Mouse (Mus musculus) c-Kit-positive CD71-negative TER-119-negative erythroid progenitor cells, embryonic 14.5 days (primary cell): ENCODE results near the gene Npr2.
A peak's percentile ranks its signal among the peaks of the same experiment; 100 is the strongest.

Experiments
- DNase-seq: peaks from one replicate; pipeline ENCODE4 v3.0.0-alpha.2; 2013; ENCODE audit warnings: low read depth

Npr2 gene

GRCm38 (mm10) chr4:43629106-43629817, 2.5 kb upstream of the Npr2 start:
- DNase-seq: no peak

- DNase-seq: peak; percentile 80
Observed at GRCm38 (mm10) chr4:43630030-43630581, 1.6 kb upstream of the Npr2 start.

DNA sequence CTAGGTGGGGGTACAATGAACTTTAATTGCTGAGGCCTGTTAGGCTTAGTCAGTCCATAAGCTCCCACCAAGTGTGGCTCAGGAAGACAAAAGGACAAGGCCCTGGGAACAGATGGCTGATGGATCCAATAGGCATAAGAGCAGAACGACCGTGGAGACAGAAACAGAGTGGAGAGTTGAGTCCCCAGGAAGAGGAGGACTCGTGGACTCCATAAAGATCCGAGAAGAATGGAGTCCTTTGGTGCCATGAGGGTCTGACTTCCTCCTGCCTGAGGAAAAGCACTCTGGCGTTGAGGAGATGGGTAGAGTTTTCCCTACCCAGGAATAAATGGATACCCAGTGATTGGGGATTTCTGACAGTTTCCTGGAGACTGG, 1.1 kb upstream of the Npr2 start:
- no peak for DNase-seq

GRCm38 (mm10) chr4:43631956-43632920, 503 bp downstream of the Npr2 start:
- no peak for DNase-seq

- DNase-seq: no peak
Observed at GRCm38 (mm10) chr4:43633296-43633695, 1.6 kb downstream of the Npr2 start.

DNA sequence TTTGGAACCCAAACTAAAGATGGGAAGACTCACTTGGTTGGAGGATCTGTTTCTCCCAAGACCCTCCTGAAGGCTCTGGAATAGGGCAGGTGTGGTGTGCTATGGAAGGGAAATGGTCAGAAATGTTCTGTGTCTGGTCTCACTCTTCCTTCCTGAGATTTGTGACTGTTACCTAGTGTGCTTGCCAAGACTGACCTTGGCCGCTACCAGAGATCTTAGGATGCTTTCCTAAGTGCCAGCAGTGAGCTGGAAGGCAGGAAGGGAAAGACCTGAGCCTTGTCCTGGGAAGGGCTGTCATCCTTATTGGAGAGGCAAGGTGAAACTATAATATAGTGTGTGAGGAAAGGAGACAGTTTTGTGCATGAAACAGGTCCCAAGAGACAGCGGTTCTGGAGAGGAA, 2.0 kb downstream of the Npr2 start:
- no peak for DNase-seq

DNA sequence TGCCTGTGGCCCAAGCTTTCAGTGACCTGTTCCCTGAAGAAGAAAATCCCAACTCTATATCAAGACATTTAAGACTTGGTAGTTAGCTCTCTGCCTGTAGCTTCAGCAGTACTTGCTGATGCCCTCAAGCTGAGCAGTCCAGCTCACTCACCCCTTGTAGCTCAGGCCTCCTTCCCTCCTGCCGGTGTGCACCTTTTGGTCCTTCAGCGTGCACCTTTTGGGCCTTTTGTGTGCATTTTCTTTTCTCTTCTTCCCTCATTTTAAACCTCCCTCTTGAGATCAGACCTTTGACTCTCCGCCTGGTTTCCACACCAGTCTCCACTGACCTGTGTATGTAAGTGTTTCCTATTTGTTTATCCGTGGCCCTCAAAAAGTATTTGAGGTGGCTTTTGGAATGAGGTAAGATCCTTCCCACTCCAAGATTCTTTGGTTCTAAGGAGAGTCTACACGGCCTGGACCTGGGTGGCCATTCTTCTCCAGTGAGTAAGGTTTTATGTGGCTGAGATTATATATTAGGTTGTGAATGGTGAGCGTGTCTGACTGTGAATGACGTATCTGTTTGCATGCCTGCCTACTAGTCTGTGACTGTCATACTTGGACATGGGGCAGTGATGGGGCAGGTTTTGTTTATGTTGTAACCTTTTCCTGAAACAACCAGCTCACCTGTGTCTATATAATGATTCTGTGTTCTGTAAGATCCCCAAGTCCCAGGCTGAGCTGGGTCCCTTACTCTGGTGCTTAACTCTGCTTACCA, 3.1 kb downstream of the Npr2 start:
- no peak for DNase-seq

DNA sequence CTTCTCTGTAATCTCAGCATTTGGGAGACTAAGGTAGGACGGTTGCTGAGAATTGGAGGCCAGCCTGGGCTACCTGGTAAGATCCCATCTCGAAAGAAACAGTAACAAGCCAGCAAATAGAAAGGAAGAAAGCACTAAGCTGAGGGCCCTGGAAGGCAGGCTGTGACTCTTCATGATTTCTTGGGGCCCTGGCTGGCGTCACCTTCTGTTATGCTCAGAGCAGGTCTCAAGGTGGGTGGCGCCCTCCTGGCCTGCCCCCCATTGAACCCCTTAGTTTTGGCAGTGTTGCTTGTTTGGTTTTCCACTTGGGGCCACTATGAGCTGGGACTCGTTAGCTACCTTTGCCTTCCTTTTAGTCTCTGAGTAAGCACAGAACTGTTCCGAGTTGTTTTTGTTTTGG, 5.0 kb downstream of the Npr2 start:
- DNase-seq: no peak

GRCm38 (mm10) chr4:43640076-43640475, 8.3 kb downstream of the Npr2 start:
- no peak for DNase-seq

GRCm38 (mm10) chr4:43640491-43640890, 8.8 kb downstream of the Npr2 start:
- DNase-seq: no peak

- DNase-seq: no peak
Observed at GRCm38 (mm10) chr4:43649783-43650182, 18.0 kb downstream of the Npr2 start.

DNA sequence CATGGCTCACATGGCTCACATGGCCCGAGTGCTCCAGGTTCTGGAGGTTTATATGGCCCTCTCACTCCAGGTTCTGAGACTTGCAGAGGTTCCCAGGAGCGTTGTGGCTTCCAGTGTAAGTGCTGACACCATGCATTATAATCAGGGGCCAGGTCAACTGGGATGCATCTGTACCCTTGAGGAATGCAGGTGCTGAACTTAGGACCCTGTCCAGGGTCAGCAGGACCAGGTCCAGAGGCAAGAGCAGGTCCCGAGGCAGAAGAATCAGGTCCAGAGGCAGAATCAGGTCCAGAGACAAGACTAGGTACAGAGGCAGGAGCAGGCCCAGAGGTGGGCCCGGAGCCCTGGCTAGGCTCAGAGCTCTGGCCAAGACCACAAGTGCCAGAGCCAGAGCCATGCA, 21.0 kb downstream of the Npr2 start:
- DNase-seq: no peak

GRCm38 (mm10) chr4:43653161-43654015, 21.7 kb downstream of the Npr2 start, which contains the start of gene Spag8:
Spag8 (minus strand) TSS chr4:43653594.
- DNase-seq: no peak

- DNase-seq: no peak
Observed at GRCm38 (mm10) chr4:43655656-43656338, 24.1 kb downstream of the Npr2 start.

- peak; percentile 87 for DNase-seq
Observed at GRCm38 (mm10) chr4:43656339-43657109, 24.8 kb downstream of the Npr2 start, which contains the start of gene Hint2. Hint2 (minus strand) TSS chr4:43656466.

DNA sequence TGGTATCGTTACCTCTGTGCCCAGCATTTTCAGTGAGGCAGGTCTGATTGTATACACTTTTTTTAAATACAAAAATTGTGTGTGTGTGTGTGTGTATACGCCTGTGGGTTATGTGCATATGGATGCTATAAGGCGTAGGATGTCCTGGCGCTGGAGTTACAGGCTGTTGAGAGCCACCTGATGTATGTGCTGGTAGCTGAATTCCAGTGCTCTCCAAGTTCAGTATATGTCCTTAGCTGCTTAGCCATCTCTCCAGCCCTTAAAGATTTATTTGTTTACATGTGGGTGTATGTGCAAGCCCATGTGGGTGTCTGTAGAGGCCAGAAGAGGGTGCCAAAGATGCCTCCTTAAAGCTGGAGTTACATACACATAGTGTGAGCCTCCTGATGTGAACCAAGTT, 25.4 kb downstream of the Npr2 start:
- DNase-seq: no peak

DNA sequence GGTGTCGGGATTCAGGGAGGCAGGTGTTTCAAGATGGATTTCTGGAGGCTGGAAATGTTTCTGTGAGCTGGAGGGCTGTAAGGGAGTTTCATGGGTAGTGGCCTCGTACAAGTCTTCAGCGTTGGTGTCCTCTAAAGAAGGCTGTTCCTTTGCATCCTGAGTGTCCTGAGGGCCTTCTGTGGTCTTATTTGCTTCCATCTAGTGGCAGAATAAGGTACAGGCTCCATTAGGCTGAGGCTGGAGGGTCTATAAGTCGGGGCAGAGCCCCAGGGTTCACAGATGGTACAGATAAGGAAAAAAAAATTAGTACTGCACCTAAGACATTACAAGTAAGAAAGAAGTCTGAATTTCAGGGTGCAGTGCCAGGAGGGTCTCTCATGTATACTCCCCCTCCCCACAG, 34.7 kb downstream of the Npr2 start:
- DNase-seq: no peak

DNA sequence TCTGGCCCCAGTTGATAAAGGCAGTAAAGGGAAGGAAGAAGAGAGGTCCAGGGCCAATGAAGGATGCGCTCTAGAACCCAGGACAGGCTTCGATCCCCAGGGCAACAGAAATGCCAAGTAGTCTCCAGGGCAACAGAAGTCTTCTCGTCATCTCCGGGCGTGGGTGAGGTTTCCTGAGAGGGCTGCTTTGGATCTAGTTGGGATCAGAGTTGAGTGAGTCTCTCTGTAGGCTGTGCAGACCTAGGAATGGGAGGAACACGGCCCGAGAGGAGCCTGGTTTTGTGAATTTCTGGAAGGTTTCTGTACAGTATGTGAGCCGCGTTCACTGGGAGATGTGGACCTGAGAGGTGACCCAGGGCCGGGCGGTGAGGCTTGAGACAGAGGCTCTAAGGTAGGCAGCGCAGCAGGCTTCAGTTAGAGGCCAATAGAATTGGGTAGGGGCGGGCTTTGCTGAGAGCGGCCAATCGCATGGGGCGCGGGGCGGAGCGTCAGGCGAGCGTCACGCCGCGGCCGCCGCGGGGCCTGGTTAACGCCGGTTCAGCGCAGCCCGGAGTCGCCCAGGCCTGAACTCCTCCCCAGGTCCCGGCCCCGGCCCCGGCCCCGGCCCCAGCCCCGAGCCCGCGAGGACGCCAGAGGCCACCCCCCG, 37.2 kb downstream of the Npr2 start, which contains the start of the genes Tmem8b and Fam221b:
TSS of gene Tmem8b (plus strand) at position 190 of the 646 bp plus-strand sequence.
TSS of gene Fam221b (minus strand) at position 364 of the 646 bp plus-strand sequence.
- peak; percentile 74 for DNase-seq

GRCm38 (mm10) chr4:43669428-43669794, 37.7 kb downstream of the Npr2 start:
- DNase-seq: no peak
